Mouse (Mus musculus) kidney, postnatal 0 days (tissue): ENCODE results near the gene Grin1. TPM values are rescaled to one million over a fixed set of nuclear protein-coding genes. Genes with fewer than 3 reads are reported as not detected.
A peak's percentile ranks its signal among the peaks of the same experiment; 100 is the strongest.

Source experiments
- ATAC-seq: fragments of 200-750 bp; cut with Nextera tagmentation; replicated peaks from 2 replicates; pipeline ENCODE4 v1.8.0; 2017; ENCODE audit warnings: low read depth, moderate number of reproducible peaks, moderate TSS enrichment, moderate library complexity; ENCODE audit not compliant: low FRiP score
- DNase-seq: peaks from one replicate; pipeline ENCODE4 v3.0.0-alpha.2; 2016; ENCODE audit warnings: low spot score
- H3K27ac ChIP-seq: fragments of 300-500 bp; sonication (generic); 2 replicates; pipeline ENCODE4 v1.5.1; 2014; ENCODE audit warnings: mild to moderate bottlenecking
- H3K27me3 ChIP-seq: fragments of 300-500 bp; sonication (generic); 2 replicates; pipeline ENCODE4 v1.6.1; 2014; ENCODE audit warnings: low read length, mixed read lengths; ENCODE audit not compliant: insufficient read depth
- H3K36me3 ChIP-seq: fragments of 300-500 bp; sonication (generic); 2 replicates; pipeline ENCODE4 v1.6.1; 2014; ENCODE audit warnings: low read length, mixed read lengths; ENCODE audit not compliant: insufficient read depth
- H3K4me1 ChIP-seq: fragments of 300-500 bp; sonication (generic); replicated peaks from 2 replicates; pipeline ENCODE4 v1.6.1; 2014; ENCODE audit warnings: antibody characterized with exemption, low read length, mixed read lengths; ENCODE audit not compliant: insufficient read depth
- H3K4me2 ChIP-seq: fragments of 300-500 bp; sonication (generic); 2 replicates; pipeline ENCODE4 v1.6.1; 2014; ENCODE audit warnings: mild to moderate bottlenecking, low read length, moderate library complexity, mixed read lengths
- H3K4me3 ChIP-seq: fragments of 300-500 bp; sonication (generic); replicated peaks from 2 replicates; pipeline ENCODE4 v1.5.1; 2014; ENCODE audit warnings: low read depth, low read length
- H3K9ac ChIP-seq: fragments of 300-500 bp; sonication (generic); 2 replicates; pipeline ENCODE4 v1.6.1; 2014; ENCODE audit warnings: low read depth, low read length
- H3K9me3 ChIP-seq: fragments of 300-500 bp; sonication (generic); replicated peaks from 2 replicates; pipeline ENCODE4 v1.6.1; 2016; ENCODE audit warnings: low read length, inconsistent platforms, mixed read lengths
- CTCF ChIP-seq: IDR thresholded peaks from 2 replicates; pipeline ENCODE4 v1.5.1; 2016; ENCODE audit warnings: antibody characterized with exemption, low read depth, mild to moderate bottlenecking, moderate library complexity
- WGBS: fragments of 180-500 bp; shearing (Covaris S2); extraction: QIAGEN DNeasy Blood & Tissue Kit; methylation state at CpG from one replicate; pipeline ENCODE4 v1.1.7; 2014; 5-methylcytosine and 5-hydroxymethylcytosine counted together
- polyA plus RNA-seq: library from polyadenylated mRNA; unstranded; fragments of >200 nt; fragmentation: Nextera tagmentation; extraction: Ambion mirVana; gene quantifications from 2 replicates; pipeline ENCODE4 v1.2.1, GENCODE M21; 2015

Grin1 gene
- polyA plus RNA-seq, 1 experiment from 2014 or later: 0.58 TPM

DNA sequence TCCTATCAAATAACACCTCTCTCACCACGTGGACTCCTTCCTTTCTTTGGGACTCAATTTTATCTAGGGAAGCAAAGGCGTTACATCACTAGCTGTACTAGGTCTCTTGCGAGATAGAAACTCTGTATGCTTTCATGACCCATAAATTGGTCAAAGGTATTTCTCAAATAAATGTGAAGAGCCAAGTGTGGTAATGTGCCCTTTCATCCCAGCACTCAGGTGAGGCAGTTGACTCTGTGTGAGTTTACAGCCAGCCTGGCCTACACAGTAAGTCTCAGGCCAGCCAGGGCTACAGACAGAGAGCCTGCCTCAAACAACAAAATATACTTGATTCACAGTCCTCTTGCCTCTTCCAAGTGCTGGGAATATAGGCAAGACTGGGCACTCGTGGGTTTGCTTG lies 40.9 kb upstream of the Grin1 start:
- 74% methylated on average over 4 of the region's 4 CpGs for WGBS
- TF ChIP-seq CTCF: no peak
- DNase-seq (no peak), ATAC-seq (no peak)
- peaks cover 15% of the 10 kb centered on the region for H3K4me1 ChIP-seq
- no peak overlapping the region for H3K27ac ChIP-seq
- H3K4me2 ChIP-seq: no peak overlapping the region
- peaks cover 4% of the 10 kb centered on the region; the same call in 1 of the 2 replicates for H3K36me3 ChIP-seq
- H3K27me3 ChIP-seq: no peaks in the 10 kb centered on the region
- H3K9me3 ChIP-seq: no peaks in the 10 kb centered on the region
- H3K9ac ChIP-seq: no peak overlapping the region
- H3K4me3 ChIP-seq: no peak overlapping the region

DNA sequence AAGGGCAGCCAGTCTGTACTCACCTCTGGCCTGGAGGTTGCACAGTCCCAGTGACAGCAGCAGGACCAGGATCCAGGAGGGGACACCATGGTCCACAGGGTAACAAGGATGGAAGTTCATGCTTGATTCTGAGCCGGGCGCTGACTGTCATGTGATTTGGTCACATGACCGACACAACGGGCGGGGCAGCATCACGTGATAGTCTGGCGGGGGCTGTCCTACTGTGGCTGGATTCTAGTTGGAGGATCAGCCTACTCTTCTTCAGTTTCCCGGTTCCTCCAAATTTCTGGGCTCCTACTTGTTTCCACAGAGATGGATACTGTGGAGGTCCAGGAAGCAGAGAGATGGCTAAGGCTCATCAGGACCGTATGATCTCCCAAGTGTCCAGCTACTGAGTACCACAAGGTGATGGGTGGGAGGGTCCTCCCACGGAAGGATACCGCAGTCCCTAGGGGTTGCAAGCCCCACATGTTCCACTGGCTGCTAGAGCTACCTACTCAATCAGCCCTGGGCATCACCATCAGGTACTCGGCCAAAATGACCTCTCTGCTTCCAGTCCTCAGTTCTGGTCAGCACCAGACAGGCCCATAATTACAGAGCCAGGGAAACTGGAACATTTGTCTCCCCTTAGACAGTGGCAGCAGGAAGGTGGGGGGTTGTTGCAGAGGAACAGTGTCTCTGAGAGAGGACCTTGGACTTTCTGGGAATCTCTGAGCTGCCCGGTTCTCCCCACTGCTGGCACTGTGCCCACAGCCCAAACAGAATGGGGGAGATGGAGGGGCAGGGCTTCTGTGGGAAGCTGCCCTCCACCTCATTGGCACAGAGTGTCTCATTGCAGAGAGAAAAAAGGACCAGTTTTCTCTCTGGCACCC lies 37.5 kb upstream of the Grin1 start, which contains the start of gene Dpp7:
Dpp7 (minus strand) TSS at position 152 of the 872 bp plus-strand sequence.
- no peak for TF ChIP-seq CTCF
- DNase-seq (peak; percentile 92), ATAC-seq (peak; percentile 82)
- 2% methylated on average over 13 of the region's 13 CpGs for WGBS
- H3K36me3 ChIP-seq: no peaks in the 10 kb centered on the region; the same call in 1 of the 2 replicates
- peak within 1 kb of the TSS; percentile 76 for H3K4me2 ChIP-seq
- H3K9me3 ChIP-seq: no peaks in the 10 kb centered on the region
- no peaks in the 10 kb centered on the region for H3K27me3 ChIP-seq
- H3K4me1 ChIP-seq: peaks cover 11% of the 10 kb centered on the region
- H3K4me3 ChIP-seq: peak within 1 kb of the TSS; percentile 43
- H3K9ac ChIP-seq: peak within 1 kb of the TSS; percentile 50
- H3K27ac ChIP-seq: no peak within 1 kb of the TSS

DNA sequence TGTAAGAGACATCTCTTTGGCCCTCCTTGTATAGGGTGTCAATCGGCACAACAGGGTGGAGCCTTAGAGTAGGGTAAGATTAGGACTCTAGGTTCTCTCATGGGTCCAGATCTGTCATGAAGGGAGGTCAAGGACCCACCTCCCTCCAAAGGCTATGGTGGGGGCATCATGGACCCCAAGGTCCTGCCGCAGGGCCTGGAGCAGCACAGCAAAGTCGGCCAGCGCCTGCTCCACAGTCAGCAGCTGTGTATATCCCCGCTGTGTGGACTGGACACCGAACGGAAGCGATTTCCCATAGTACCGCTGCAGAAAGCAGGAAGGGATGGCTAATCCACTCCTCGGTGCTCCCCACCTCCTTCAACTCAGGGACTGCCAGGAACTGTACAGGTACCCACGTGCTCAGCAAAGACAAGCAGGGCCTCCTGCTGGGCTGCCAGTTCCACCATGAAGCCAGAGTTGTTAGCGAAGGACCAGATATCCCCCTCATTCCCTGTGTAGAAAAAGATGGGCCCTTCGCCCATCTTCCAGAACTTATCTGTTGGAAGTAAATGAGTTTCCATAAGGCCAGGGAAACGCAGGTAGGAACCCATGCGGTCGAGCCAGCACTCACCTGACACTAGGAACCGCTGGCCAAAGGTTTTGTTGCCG lies 36.6 kb upstream of the Grin1 start:
- no peak for TF ChIP-seq CTCF
- 41% methylated on average over 18 of the region's 18 CpGs for WGBS
- ATAC-seq (no peak), DNase-seq (no peak)
- H3K4me3 ChIP-seq: peak overlapping the region; percentile 43
- no peaks in the 10 kb centered on the region for H3K27me3 ChIP-seq
- H3K36me3 ChIP-seq: peaks cover 8% of the 10 kb centered on the region
- H3K27ac ChIP-seq: no peak overlapping the region
- no peaks in the 10 kb centered on the region for H3K9me3 ChIP-seq
- peak overlapping the region; percentile 50 for H3K9ac ChIP-seq
- peak overlapping the region; percentile 76 for H3K4me2 ChIP-seq
- H3K4me1 ChIP-seq: peaks cover 11% of the 10 kb centered on the region

DNA sequence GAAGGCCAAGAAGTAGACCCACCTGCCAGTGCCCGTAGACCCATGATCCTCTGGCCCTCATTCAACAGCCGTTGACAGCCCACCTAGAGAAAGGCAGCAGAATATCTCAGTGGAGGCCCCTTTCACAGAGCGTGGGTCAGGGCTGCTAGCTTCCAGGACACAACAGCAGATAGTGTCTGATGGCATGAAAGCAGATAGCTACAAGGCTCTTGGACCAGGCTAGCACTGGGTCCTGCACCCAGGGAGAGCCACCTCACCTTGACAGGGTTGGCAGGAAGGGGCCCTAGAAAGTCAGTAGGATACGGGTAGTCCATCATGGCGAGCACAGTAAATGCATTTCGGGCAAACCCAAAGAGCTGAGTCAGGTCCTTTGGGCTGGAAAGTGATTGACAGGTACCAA lies 35.2 kb upstream of the Grin1 start:
- Histone ChIP-seq H3K27ac (no peak overlapping the region), H3K4me3 (no peak overlapping the region), H3K9me3 (no peaks in the 10 kb centered on the region), H3K27me3 (no peaks in the 10 kb centered on the region), H3K9ac (no peak overlapping the region), H3K36me3 (peaks cover 21% of the 10 kb centered on the region), H3K4me2 (no peak overlapping the region), H3K4me1 (peaks cover 11% of the 10 kb centered on the region)
- DNase-seq (no peak), ATAC-seq (no peak)
- no peak for TF ChIP-seq CTCF
- WGBS: 84% methylated on average over 6 of the region's 6 CpGs

DNA sequence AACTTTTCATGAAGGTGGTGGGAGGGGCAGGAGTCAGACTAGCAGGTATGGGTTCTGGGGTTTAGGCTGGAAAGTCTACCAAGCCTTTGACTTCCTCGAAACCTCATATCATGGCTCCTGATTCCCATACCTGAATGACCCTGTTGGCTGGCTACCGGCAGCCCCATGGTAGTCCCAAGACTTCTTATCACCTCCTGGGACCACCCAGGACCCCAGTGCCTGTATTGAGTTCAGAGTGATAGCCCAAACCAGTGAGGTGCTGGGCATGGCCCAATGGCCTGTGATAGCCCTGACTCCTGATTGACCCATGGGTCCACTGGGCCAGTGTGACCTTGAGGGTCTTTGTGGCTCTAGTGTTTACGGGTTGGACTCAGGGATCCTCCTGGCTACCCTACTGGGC lies 31.7 kb upstream of the Grin1 start:
- H3K4me2 ChIP-seq: no peak overlapping the region
- TF ChIP-seq CTCF: no peak
- H3K4me1 ChIP-seq: peaks cover 6% of the 10 kb centered on the region; the same call in 1 of the 2 replicates
- no peak for DNase-seq
- peaks cover 51% of the 10 kb centered on the region for H3K36me3 ChIP-seq
- WGBS: 87% methylated on average over 3 of the region's 3 CpGs
- H3K27me3 ChIP-seq: no peaks in the 10 kb centered on the region
- H3K4me3 ChIP-seq: no peak overlapping the region
- H3K9ac ChIP-seq: no peak overlapping the region
- no peak for ATAC-seq
- no peak overlapping the region for H3K27ac ChIP-seq
- H3K9me3 ChIP-seq: no peaks in the 10 kb centered on the region

DNA sequence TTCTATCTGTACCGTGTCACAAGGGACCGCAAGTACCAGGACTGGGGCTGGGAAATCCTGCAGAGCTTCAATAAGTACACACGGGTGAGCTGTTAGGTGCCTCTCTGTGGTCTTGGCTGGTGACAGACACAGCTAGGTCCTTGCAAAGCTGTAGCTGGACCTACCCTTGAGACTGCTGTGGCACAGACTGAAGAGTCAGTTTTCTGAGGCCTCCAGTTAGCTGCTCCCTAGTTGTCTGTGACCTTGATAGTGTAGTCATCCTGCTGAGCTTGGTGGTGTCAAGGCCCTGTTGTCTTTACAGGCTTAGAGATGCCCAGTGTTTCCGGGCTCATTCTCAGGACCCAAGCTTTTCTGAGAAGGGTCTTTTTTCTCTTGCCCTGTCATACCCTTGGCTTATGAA lies 30.5 kb upstream of the Grin1 start:
- ATAC-seq: no peak
- no peak overlapping the region for H3K4me3 ChIP-seq

More for the DNA sequence above, 30.5 kb upstream of the Grin1 start:
- 98% methylated on average over 4 of the region's 4 CpGs for WGBS
- Histone ChIP-seq H3K27ac (no peak overlapping the region), H3K4me1 (no peaks in the 10 kb centered on the region), H3K9me3 (no peaks in the 10 kb centered on the region), H3K36me3 (peaks cover 62% of the 10 kb centered on the region), H3K27me3 (no peaks in the 10 kb centered on the region), H3K9ac (no peak overlapping the region), H3K4me2 (no peak overlapping the region)
- DNase-seq: no peak
- TF ChIP-seq CTCF: no peak
